In the genomic region with DNA sequence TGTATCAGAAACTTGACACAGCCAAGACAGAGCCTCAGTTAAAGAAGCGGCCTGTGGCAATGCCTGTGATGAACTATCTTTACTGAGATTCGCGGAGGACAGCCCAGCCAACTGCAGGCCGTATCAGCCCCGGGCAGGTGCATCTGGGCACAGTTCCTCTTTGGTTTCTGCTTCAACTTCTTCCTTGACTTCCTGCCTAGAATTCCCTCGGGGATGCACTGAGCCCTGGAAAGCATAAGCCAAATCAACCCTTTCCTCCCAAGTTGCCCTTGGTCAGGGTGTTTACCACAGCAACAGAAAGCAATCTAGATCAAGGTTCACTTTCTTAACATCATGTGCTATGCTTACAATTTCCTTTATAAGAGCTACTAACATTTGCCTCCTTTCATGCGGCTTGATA, we compare ENCODE assay signal across 25 mouse cellular contexts.
DNase-seq lines count a peak whose midpoint lies in the region; ATAC-seq lines count a peak whose summit lies in the region.
"Had no signal": no experiment of that assay in that cellular context is flagged by ENCODE, and none has a peak within 500 bp of the region (broad histone marks: within the 10 kb centered on the region; RNA-seq: fewer than 3 reads in every experiment).

No protein-coding gene starts in this region.

- ATAC-seq in erythroid progenitor cell, adult 5-6 weeks (replicated peaks; ENCODE audit: low FRiP score, poor library complexity, severe bottlenecking), result no peak
- ATAC-seq: forebrain, embryonic 15.5 days; hindbrain, postnatal 0 days; inflammation-experienced regulatory T-cells, adult 6 months; intestine, postnatal 0 days had no signal

- no peaks in the 10 kb centered on the region for H3K36me3 ChIP-seq in splenic B cell, adult 2 months (ENCODE audit: control insufficient read depth, insufficient read depth, low read length, poor library complexity, severe bottlenecking)
- H3K36me3 ChIP-seq: embryonic facial prominence, embryonic 12.5 days; embryonic facial prominence, embryonic 15.5 days; forebrain, embryonic 12.5 days; forebrain, embryonic 15.5 days had no signal

- no peaks in the 10 kb centered on the region for H3K27me3 ChIP-seq in splenic B cell, adult 2 months (ENCODE audit: control insufficient read depth, insufficient read depth, low read length, poor library complexity, severe bottlenecking)
- H3K27me3 ChIP-seq: embryonic facial prominence, embryonic 12.5 days; embryonic facial prominence, embryonic 15.5 days; forebrain, embryonic 12.5 days; forebrain, embryonic 15.5 days; heart, embryonic 12.5 days; heart, embryonic 15.5 days had no signal

- peak; percentile 35 for DNase-seq in adrenal gland, postnatal 10 days
- DNase-seq in adrenal gland, adult 8-10 months, result no peak
- peak; percentile 9 for DNase-seq in kidney, postnatal 14 days
- no peak for DNase-seq in kidney, adult 8-10 months
- DNase-seq in adipocyte (ENCODE audit: low spot score), result peak; percentile 71
- DNase-seq in splenic B cell, adult 2 months (ENCODE audit: low read depth, low spot score), result peak; percentile 70
- DNase-seq in right cerebral cortex, adult 18-20 months, result no peak
- DNase-seq: adrenal gland, postnatal 36 days; cerebellum, adult 11 months; cerebellum, adult 2 months; cerebellum, adult 9-11 months; cerebellum, postnatal 25 days; gastrocnemius, postnatal 10 days; heart, adult 11 months; heart, postnatal 36 days had no signal

Comparison
In these comparisons a context has a peak if more than half of its experiments do, and no peak if none do; other contexts are left out.
1. DNase-seq: peak in adrenal gland, postnatal 10 days (single experiment), kidney, postnatal 14 days (single experiment), adipocyte (single experiment) and splenic B cell, adult 2 months (single experiment); none in adrenal gland, adult 8-10 months (single experiment), kidney, adult 8-10 months (0 of 2) and right cerebral cortex, adult 18-20 months (single experiment).